Mouse (Mus musculus) cerebellum, adult 11-12 months (tissue): ENCODE measurements at regions not wholly inside any gene's neighbourhood (a gene's known extent, or its start where the extent isn't known, plus 50 kb on each side); places are given as distances from the start of the nearest gene placed in this dataset.

Experiments used
- DNase-seq: peaks from one replicate; pipeline ENCODE4 v3.0.0; 2022

- no peak for DNase-seq
Observed at GRCm38 (mm10) chr19:15212881-15213280, 615.0 kb upstream of the Tle4 start.

DNA sequence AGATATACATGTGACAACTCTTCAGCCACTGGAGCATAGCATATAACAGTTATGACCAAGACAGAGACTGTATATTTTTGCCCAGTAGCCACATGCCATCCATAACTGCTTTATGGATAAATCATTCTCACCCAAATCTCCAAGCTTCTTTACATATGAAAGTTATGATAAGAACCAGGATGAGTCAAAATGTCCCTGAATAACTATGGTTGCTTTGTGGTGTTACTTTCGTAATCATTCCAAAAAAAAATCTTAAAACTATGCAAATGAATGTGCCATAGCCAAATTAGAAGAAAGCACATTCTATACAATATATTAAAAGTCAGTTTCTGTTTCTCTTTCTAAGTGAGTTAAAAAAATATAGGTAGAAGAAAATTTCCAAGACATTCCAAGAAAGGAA is 605.2 kb upstream of the Tle4 start:
- DNase-seq: no peak

GRCm38 (mm10) chr19:15201262-15201661 is 603.4 kb upstream of the Tle4 start:
- no peak for DNase-seq

GRCm38 (mm10) chr19:15200792-15201191 is 602.9 kb upstream of the Tle4 start:
- DNase-seq: no peak

DNA sequence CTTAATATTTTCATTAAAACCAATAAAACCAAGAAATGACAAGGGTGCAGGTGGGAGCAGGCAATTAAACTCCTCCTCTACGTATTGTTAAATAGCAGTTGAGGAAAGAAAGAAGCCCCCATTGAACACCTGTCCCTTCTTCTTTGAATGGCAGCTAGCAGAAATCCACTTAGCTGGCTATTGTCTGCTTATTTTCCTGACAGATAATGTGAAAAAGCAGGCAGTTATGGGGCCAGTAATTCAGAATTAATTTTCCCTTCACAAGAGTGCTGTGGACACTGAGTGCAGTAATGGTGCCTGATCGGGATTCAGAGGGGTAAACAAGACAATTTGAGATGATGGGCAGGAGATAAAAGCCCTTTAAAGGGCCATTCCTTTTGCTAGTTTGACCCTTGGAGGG is 602.5 kb upstream of the Tle4 start:
- DNase-seq: no peak

GRCm38 (mm10) chr19:15199692-15200091 is 601.8 kb upstream of the Tle4 start:
- no peak for DNase-seq

GRCm38 (mm10) chr19:15175221-15175620 is 577.4 kb upstream of the Tle4 start:
- no peak for DNase-seq

GRCm38 (mm10) chr19:15173301-15173700 is 575.5 kb upstream of the Tle4 start:
- DNase-seq: no peak

DNA sequence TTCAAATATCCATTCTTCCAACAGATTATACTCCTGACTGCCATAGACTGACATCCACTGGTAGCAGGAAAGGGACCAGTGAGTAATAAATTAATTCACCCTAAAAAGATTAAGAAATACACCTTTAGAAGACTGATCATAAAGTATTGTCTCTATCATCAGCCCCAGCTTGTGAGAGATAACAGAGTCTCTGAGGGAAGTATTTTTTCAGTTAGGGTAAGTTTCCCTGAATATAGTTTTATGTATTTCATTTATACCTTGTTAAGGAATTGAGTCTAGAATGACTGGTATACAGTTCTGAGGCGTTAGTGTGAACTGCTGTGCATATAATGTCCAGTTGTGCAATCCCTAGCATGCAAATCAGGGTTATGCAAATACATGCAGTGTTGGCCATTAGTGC is 569.3 kb upstream of the Tle4 start:
- DNase-seq: no peak

GRCm38 (mm10) chr19:15160641-15161040 is 562.8 kb upstream of the Tle4 start:
- no peak for DNase-seq

DNA sequence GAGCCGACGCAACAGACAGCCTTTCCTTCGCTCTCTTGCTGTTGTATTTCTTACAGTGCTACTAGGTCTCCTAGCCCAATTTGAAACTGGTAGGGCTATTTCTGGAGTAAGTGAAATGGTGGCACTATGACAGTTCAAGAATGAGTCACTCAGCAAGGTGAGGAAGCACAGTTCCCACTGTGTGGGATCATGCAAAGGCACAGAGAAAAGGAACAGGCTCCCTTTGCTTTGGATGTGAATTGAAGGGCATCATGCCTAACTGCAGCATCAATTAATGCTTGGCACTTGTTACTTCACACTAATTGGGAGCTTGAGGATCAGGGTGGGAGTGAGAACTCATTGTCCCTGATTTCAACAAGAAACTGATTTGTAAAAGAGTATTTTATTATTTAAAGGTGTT is 560.8 kb upstream of the Tle4 start:
- no peak for DNase-seq

GRCm38 (mm10) chr19:15158177-15158576 is 560.3 kb upstream of the Tle4 start:
- DNase-seq: no peak

DNA sequence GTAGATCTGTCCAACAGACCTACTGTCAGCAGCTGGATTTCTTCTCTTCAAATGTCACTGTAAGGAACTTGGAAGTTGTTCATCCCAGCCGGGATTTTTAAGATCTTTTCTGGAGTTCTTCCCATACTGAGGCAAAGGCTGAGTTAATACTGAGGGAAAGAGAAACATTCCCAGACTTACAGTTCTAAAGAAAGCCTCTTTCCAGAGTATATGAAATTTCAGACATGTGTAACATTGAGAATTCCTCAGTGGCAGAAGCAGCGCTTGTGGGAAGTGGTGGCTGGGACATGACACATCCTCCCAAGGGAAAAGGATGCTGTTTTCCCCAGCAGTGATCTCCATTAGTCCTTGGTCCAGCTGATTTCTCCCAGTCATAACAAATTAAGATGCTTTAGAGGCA is 556.8 kb upstream of the Tle4 start:
- no peak for DNase-seq

DNA sequence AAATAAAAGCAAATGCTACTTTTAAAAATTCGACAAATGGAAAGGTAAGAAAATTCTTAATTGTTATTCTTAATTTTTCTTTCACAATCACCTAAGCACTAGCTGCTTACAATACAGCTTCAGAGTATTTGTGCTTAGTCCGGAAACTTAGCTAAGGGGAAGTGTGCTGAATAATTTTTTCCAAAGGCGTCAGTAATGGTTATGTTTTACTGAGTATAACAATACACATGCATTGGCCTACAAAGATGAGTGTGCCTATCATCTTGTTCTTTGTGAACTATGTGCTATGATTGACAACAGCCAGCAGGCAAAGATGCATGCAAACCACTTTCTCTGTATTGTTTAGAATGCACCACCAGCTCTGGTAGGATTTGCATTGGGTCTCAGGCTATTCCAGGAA is 548.5 kb upstream of the Tle4 start:
- DNase-seq: no peak

- DNase-seq: no peak
Observed at GRCm38 (mm10) chr19:15127122-15127521, 529.3 kb upstream of the Tle4 start.

DNA sequence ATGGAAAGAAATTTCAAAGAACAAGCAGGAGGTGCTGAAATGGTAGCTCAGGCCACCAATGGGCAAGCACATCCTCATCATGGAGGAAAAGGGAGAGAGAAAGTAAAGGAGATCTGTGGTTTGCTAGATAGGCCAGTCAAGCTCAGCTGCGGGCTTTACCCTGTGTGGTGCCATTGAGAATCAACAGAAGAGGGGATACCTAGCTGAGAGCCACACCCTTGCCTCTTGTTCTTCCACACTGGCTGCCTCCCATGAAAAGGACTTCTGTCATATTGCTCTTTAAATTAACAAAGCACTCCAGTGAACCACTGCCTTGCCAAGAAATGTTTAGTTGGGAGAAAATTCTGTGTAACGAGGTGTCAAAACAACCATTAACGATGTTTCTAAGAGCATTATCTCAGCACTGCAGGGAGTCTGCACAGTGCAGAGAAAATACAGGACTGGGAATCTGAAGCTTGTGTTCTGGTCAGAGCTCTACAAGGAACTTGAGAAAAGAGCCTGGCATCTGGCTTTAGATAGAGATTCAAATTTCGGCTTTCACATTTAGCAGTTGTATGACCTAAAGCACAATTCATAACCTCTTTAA is 510.7 kb upstream of the Tle4 start:
- DNase-seq: no peak

DNA sequence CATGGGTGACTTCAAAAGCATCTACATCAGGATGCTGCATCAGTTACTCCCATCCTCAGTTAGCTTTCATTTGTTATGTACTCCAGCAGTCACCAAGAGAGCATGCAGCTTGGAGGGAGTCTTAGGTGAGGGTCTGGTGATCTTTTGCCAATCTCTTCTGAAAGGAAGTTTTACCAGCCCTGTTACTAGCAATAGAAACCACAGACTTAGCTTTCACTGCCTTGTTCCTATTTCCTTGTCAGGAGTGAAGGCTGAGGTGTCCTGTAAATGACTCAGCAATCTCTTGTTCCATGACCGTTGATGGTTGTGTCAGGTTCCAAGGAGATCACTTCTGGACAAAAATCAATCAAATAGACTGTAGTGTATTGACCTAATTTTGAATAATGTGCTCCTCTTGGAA is 497.2 kb upstream of the Tle4 start:
- DNase-seq: no peak

- DNase-seq: no peak
Observed at GRCm38 (mm10) chr19:15093534-15093933, 495.7 kb upstream of the Tle4 start.

- DNase-seq: no peak
Observed at GRCm38 (mm10) chr19:15080638-15081037, 482.8 kb upstream of the Tle4 start.

GRCm38 (mm10) chr19:15057801-15058200 is 459.9 kb upstream of the Tle4 start:
- DNase-seq: no peak

- no peak for DNase-seq
Observed at GRCm38 (mm10) chr19:15053582-15054141, 455.8 kb upstream of the Tle4 start.

GRCm38 (mm10) chr19:15052642-15053239 is 454.9 kb upstream of the Tle4 start:
- no peak for DNase-seq

- no peak for DNase-seq
Observed at GRCm38 (mm10) chr19:15047896-15048295, 450.0 kb upstream of the Tle4 start.

DNA sequence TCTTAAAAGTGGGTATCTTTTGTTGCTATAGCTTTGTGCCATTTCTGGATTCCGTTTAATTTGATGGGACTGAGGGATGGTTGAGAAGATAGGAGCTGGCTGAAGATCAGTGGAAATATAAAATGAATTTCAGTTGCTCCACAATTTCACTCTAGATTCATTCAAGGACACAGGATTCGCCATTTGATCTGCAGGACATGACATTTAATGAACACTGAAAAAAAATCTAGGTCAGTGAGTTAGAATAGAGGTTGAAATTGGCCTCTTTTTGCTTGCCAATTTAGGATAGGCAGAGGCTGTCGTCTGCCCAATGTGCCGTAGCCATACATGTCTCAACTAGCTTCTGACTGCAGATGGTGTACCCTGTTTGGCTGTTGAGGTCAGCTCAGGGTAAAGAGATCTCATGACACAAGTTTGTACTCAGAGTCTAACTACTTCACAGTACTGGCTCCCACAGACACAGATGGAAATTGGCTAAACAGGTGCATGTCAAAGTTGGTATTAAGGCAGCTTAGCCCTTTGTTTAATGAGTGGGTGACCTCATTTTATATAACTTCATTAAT is 449.5 kb upstream of the Tle4 start:
- DNase-seq: no peak

- DNase-seq: peak; percentile 23
Observed at GRCm38 (mm10) chr19:15035554-15035953, 437.7 kb upstream of the Tle4 start.
